Mouse (Mus musculus) G1E (cell line): ENCODE measurements around the gene Srpr.

Experiments used
- CTCF ChIP-seq: IDR thresholded peaks from 2 replicates; pipeline ENCODE4 v1.5.1; 2012; ENCODE audit warnings: low read depth, low read length, inconsistent platforms, mixed read lengths
- GATA1 ChIP-seq: IDR thresholded peaks from 2 replicates; pipeline ENCODE4 v1.6.1; 2012; ENCODE audit warnings: borderline replicate concordance, low read length, inconsistent platforms, mixed read lengths
- GATA2 ChIP-seq: IDR thresholded peaks from 2 replicates; pipeline ENCODE4 v1.6.1; 2012; ENCODE audit warnings: low read depth, low read length, inconsistent platforms, borderline replicate concordance
- POLR2AphosphoS5 ChIP-seq: IDR thresholded peaks from 2 replicates; pipeline ENCODE4 v1.6.1; 2012; ENCODE audit warnings: low read depth, low read length, inconsistent platforms; ENCODE audit not compliant: insufficient replicate concordance
- TAL1 ChIP-seq: conservative IDR thresholded peaks from 2 replicates; pipeline ENCODE4 v1.6.1; 2012; ENCODE audit warnings: low read depth, low read length, inconsistent platforms, mixed read lengths

GRCm38 (mm10) chr9:35263431-35263830 lies 63.5 kb downstream of the Srpr start:
- no peak for TF ChIP-seq CTCF
- no peak for TF ChIP-seq TAL1
- TF ChIP-seq GATA1: no peak
- no peak for TF ChIP-seq POLR2AphosphoS5
- no peak for TF ChIP-seq GATA2
